Mouse (Mus musculus): ENCODE results near the gene Pla2g6.

Pla2g6 gene

GRCm38 (mm10) chr15:79328058-79328938 is at the start of gene Pla2g6:
TSS of gene Pla2g6 (minus strand) at chr15:79328390.
- peak; percentile 100 for DNase-seq (ENCODE audit: low spot score)

- DNase-seq (ENCODE audit: low spot score) = peak; percentile 92
Measured at GRCm38 (mm10) chr15:79377681-79378080, 49.5 kb upstream of the Pla2g6 start.

GRCm38 (mm10) chr15:79374760-79375159 is 46.6 kb upstream of the Pla2g6 start:
- no peak for DNase-seq (ENCODE audit: low spot score)

GRCm38 (mm10) chr15:79370281-79370843 is 42.2 kb upstream of the Pla2g6 start:
- DNase-seq (ENCODE audit: low spot score) = no peak

- DNase-seq (ENCODE audit: low spot score) = no peak
Measured at GRCm38 (mm10) chr15:79369452-79370280, 41.5 kb upstream of the Pla2g6 start.

GRCm38 (mm10) chr15:79368861-79369440 is 40.8 kb upstream of the Pla2g6 start:
- DNase-seq (ENCODE audit: low spot score) = no peak

- peak; percentile 65 for DNase-seq (ENCODE audit: low spot score)
Measured at GRCm38 (mm10) chr15:79368313-79368811, 40.2 kb upstream of the Pla2g6 start.

GRCm38 (mm10) chr15:79366402-79366801 is 38.2 kb upstream of the Pla2g6 start:
- no peak for DNase-seq (ENCODE audit: low spot score)

GRCm38 (mm10) chr15:79365068-79365467 is 36.9 kb upstream of the Pla2g6 start:
- no peak for DNase-seq (ENCODE audit: low spot score)

- no peak for DNase-seq (ENCODE audit: low spot score)
Measured at GRCm38 (mm10) chr15:79364120-79364519, 35.9 kb upstream of the Pla2g6 start.

- no peak for DNase-seq (ENCODE audit: low spot score)
Measured at GRCm38 (mm10) chr15:79361023-79361422, 32.8 kb upstream of the Pla2g6 start.

GRCm38 (mm10) chr15:79360371-79360770 is 32.2 kb upstream of the Pla2g6 start:
- DNase-seq (ENCODE audit: low spot score) = no peak

- DNase-seq (ENCODE audit: low spot score) = no peak
Measured at GRCm38 (mm10) chr15:79359954-79360353, 31.8 kb upstream of the Pla2g6 start.

- no peak for DNase-seq (ENCODE audit: low spot score)
Measured at GRCm38 (mm10) chr15:79357974-79358690, 29.9 kb upstream of the Pla2g6 start.

GRCm38 (mm10) chr15:79357036-79357911 is 29.1 kb upstream of the Pla2g6 start:
- no peak for DNase-seq (ENCODE audit: low spot score)

- DNase-seq (ENCODE audit: low spot score) = no peak
Measured at GRCm38 (mm10) chr15:79356481-79356880, 28.3 kb upstream of the Pla2g6 start.

- no peak for DNase-seq (ENCODE audit: low spot score)
Measured at GRCm38 (mm10) chr15:79354619-79355018, 26.4 kb upstream of the Pla2g6 start.

GRCm38 (mm10) chr15:79353690-79354305 is 25.6 kb upstream of the Pla2g6 start:
- DNase-seq (ENCODE audit: low spot score) = no peak

GRCm38 (mm10) chr15:79352479-79352878 is 24.3 kb upstream of the Pla2g6 start:
- no peak for DNase-seq (ENCODE audit: low spot score)

GRCm38 (mm10) chr15:79351331-79351767 is 23.2 kb upstream of the Pla2g6 start:
- DNase-seq (ENCODE audit: low spot score) = no peak

All from MN1 (cell line).